Mouse (Mus musculus) liver, adult 2 months (tissue): ENCODE measurements around the gene Bsnd. TPM values are rescaled to one million over a fixed set of nuclear protein-coding genes. Genes with fewer than 3 reads are reported as not detected.

Experiments used
- DNase-seq: peaks from one replicate; pipeline ENCODE4 v3.0.0-alpha.2; 2011; ENCODE audit warnings: low read depth, low spot score; ENCODE audit errors: extremely low read depth
- H3K27ac ChIP-seq: fragments of 200-500 bp; replicated peaks from 2 replicates; pipeline ENCODE4 v1.5.1; 2012; ENCODE audit warnings: low read depth, mild to moderate bottlenecking, control low read depth, inconsistent platforms, low read length; ENCODE audit not compliant: insufficient read depth
- H3K27me3 ChIP-seq: fragments of 200-500 bp; 2 replicates; pipeline ENCODE4 v1.6.1; 2012; ENCODE audit warnings: mild to moderate bottlenecking, moderate library complexity, low read length, inconsistent platforms; ENCODE audit not compliant: control insufficient read depth, insufficient read depth
- H3K36me3 ChIP-seq: fragments of 200-500 bp; 2 replicates; pipeline ENCODE4 v1.6.1; 2012; ENCODE audit warnings: low read length, inconsistent platforms; ENCODE audit not compliant: control insufficient read depth, insufficient read depth
- H3K4me1 ChIP-seq: fragments of 200-500 bp; 2 replicates; pipeline ENCODE4 v1.6.1; 2011; ENCODE audit warnings: low read length; ENCODE audit not compliant: control insufficient read depth, insufficient read depth
- H3K4me3 ChIP-seq: fragments of 200-500 bp; 2 replicates; pipeline ENCODE4 v1.5.1; 2011; ENCODE audit warnings: low read depth, mild to moderate bottlenecking, control low read depth, low read length, moderate library complexity; ENCODE audit not compliant: insufficient read depth
- H3K79me2 ChIP-seq: fragments of 200-500 bp; 2 replicates; pipeline ENCODE4 v1.6.1; 2012; ENCODE audit warnings: inconsistent platforms, mild to moderate bottlenecking, low read length, moderate library complexity; ENCODE audit not compliant: control insufficient read depth, insufficient read depth
- H3K9ac ChIP-seq: fragments of 200-500 bp; 2 replicates; pipeline ENCODE4 v1.6.1; 2012; ENCODE audit warnings: low read depth, mild to moderate bottlenecking, control low read depth, inconsistent platforms, low read length
- CTCF ChIP-seq: fragments of 200-500 bp; IDR thresholded peaks from 2 replicates; pipeline ENCODE4 v1.5.1; 2011; ENCODE audit warnings: low read depth, low read length, control low read depth
- POLR2A ChIP-seq: fragments of 200-500 bp; IDR thresholded peaks from 2 replicates; pipeline ENCODE4 v1.6.1; 2011; ENCODE audit warnings: low read length, control low read depth; ENCODE audit not compliant: insufficient read depth; ENCODE audit errors: extremely low read depth
- WGBS: fragments of 180-500 bp; shearing (Covaris S2); methylation state at CpG from one replicate; pipeline ENCODE4 v1.1.7; 2018; 5-methylcytosine and 5-hydroxymethylcytosine counted together
- polyA plus RNA-seq: library from polyadenylated mRNA; depleted of rRNA; stranded (reverse); fragments of >200 nt; gene quantifications from 2 replicates; pipeline ENCODE4 v1.2.3, GENCODE M21; 2012; rRNA removed
- total RNA-seq: library from RNA; depleted of rRNA; stranded (reverse); fragments of >200 nt; gene quantifications from 2 replicates; pipeline ENCODE4 v1.2.3, GENCODE M21; 2014; rRNA removed

Bsnd gene
- total RNA-seq (not detected in 2 replicates), polyA plus RNA-seq (not detected in 2 replicates)

DNA sequence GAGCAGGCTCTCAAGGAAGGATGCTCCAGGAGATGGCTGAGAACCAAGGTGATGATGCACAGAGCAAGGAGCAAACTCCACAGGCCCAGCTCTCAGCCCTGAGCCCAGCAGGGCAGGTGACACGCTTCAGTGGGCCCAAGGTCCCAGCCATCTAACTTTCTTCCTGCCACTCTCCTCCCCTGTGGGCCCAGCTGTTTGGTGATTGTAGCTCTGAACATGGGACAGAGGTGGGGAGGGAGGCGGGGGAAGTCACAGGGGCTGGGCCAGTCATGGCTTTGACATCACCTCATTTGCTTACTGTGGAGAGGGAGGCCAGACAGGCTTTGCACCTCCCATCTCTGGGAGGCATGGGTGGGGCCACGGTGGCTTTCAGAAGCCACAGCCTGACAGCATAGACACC lies at the start of gene Bsnd:
TSS of gene Bsnd (minus strand) at position 168 of the 400 bp plus-strand sequence.
- 54% methylated on average over 3 of the region's 3 CpGs for WGBS
- Histone ChIP-seq H3K79me2 (no peaks in the 10 kb centered on the region), H3K27ac (no peak within 1 kb of the TSS), H3K4me1 (no peaks in the 10 kb centered on the region), H3K36me3 (no peaks in the 10 kb centered on the region), H3K4me3 (no peak within 1 kb of the TSS), H3K27me3 (no peaks in the 10 kb centered on the region), H3K9ac (no peak within 1 kb of the TSS)
- DNase-seq = no peak
- TF ChIP-seq CTCF (no peak), POLR2A (no peak)

DNA sequence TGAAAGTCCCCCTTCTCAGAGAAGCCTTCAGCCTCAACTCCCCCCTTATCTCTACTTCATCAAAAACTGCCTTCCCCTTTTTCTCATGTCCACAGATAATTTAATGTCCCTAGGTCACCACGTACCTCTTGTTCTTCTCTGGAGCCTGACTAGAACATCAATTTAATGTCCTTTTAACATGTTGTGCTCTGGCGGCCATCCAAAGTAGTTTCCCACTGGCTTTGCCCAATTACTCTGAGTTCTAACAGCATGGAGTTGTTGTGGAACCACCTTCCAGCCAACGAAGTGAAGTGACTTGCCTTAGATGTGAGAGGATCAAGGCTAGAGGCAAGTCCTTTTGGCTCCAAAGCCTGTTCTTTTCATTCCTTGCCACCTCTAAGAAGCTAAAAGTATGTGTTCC lies 49.4 kb upstream of the Bsnd start:
- Histone ChIP-seq H3K9ac (no peak overlapping the region), H3K4me1 (peaks cover 20% of the 10 kb centered on the region; the same call in 1 of the 2 replicates), H3K27ac (no peak overlapping the region), H3K36me3 (no peaks in the 10 kb centered on the region), H3K79me2 (no peaks in the 10 kb centered on the region), H3K27me3 (no peaks in the 10 kb centered on the region), H3K4me3 (no peak overlapping the region)
- TF ChIP-seq POLR2A = no peak
- WGBS = 46% methylated on average over 3 of the region's 3 CpGs
- no peak for DNase-seq

DNA sequence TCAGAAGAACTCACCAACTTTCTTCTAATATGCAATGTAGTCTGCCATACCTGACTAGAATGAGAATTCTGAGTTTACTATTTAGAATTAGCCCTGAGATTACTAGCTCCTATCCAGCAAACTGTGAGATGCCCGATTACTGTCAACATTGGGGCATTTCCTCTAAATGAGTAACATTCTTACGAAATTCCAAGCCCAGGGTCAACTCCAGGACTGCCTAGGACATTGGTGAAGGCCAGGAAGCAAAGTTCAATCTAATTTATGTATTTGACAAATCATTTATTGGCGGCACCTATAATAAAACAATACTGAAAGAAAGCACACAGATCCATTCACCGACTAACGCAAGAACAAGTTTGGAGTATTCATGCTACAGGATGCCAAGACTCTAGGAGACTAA lies 47.7 kb upstream of the Bsnd start:
- Histone ChIP-seq H3K9ac (no peak overlapping the region), H3K4me3 (no peak overlapping the region), H3K36me3 (no peaks in the 10 kb centered on the region), H3K79me2 (no peaks in the 10 kb centered on the region), H3K27me3 (no peaks in the 10 kb centered on the region), H3K4me1 (peaks cover 12% of the 10 kb centered on the region; the same call in 1 of the 2 replicates), H3K27ac (peak overlapping the region; percentile 16; the same call in 1 of the 2 replicates)
- 31% methylated on average over 5 of the region's 5 CpGs for WGBS
- DNase-seq = peak; percentile 92
- TF ChIP-seq CTCF (no peak), POLR2A (no peak)

DNA sequence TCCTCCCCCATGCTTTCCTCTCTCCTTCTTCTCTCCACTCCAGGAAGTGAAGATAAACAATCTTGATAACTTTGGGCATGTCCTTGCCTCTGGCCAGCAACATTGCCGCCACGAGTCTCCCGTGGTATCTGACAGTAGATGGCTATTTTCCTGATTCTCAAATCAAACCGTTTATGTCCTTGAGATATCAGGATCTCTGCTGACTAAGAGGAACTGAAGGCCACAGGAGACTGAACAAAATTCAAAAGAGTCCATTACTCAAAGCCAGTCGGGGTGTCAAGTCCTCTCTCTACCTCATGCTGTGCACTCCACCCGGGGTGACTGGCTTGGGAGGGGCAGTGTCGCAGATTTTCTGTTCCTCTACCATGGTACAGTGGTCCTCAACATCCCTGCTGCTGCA lies 42.2 kb upstream of the Bsnd start:
- DNase-seq = no peak
- no peak overlapping the region for H3K4me3 ChIP-seq
- H3K9ac ChIP-seq = no peak overlapping the region
- H3K36me3 ChIP-seq = no peaks in the 10 kb centered on the region
- H3K4me1 ChIP-seq = peaks cover 5% of the 10 kb centered on the region
- WGBS = 70% methylated on average over 7 of the region's 7 CpGs
- H3K79me2 ChIP-seq = no peaks in the 10 kb centered on the region
- TF ChIP-seq CTCF (no peak), POLR2A (no peak)
- no peak overlapping the region for H3K27ac ChIP-seq
- no peaks in the 10 kb centered on the region for H3K27me3 ChIP-seq

DNA sequence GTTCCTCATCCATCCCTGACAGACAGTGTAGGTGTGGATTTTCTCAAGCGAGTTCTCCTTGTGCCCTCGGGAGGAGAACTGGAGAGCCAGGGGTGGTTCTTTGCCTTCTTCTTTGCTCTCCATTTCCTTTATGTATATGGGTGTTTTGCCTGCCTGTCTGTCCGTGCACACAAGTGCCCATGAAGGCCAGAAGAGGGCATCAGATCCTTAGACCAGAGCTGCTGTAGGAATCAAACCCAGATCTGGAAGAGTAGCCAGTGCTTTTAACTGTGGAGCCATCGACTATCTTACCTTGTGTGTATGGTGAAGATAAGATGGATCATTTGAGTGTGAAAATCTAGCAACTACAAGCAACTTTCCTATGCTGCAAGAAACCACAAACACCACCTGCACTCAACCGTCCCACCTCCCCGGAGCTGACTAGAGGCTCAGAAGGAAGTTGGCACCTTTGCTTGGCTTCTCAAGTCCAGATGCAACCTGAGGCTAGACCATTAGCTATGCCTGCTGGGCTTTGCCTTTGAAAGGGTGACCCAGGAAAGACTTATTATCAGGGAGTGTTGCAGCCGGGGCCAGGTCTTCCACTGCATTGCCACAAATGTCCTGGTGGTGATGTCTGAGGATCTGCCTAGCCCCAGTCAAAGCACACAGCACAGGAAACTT lies 41.5 kb upstream of the Bsnd start:
- Histone ChIP-seq H3K36me3 (no peaks in the 10 kb centered on the region), H3K79me2 (no peaks in the 10 kb centered on the region), H3K27ac (no peak overlapping the region), H3K9ac (no peak overlapping the region), H3K4me1 (peaks cover 9% of the 10 kb centered on the region), H3K27me3 (no peaks in the 10 kb centered on the region), H3K4me3 (no peak overlapping the region)
- DNase-seq = peak; percentile 72
- WGBS = 37% methylated on average over 7 of the region's 7 CpGs
- peak; percentile 67 for TF ChIP-seq CTCF
- TF ChIP-seq POLR2A = no peak

DNA sequence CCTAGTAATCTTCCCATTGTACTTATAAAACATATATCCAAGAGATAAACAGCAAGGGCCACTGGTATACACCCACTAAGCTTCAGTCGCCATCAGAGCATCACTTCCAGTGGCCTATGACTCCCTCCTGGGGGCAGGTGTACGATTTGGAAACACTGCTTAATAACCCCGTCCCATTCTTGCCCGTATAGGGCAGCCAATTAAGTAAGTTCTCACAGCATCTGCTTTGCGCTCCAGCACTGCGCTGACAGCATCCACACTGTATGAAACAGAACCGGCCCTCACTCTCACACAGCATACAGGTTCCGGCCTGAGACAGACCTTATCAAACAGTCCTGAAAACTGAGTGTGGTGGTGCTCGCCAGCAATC lies 38.0 kb upstream of the Bsnd start:
- no peak overlapping the region for H3K9ac ChIP-seq
- no peak overlapping the region for H3K27ac ChIP-seq
- H3K4me3 ChIP-seq = no peak overlapping the region
- H3K36me3 ChIP-seq = no peaks in the 10 kb centered on the region
- 77% methylated on average over 9 of the region's 9 CpGs for WGBS
- TF ChIP-seq CTCF (no peak; the same call in 1 of the 2 replicates), POLR2A (no peak)
- peaks cover 9% of the 10 kb centered on the region for H3K4me1 ChIP-seq
- DNase-seq = no peak
- H3K79me2 ChIP-seq = no peaks in the 10 kb centered on the region
- H3K27me3 ChIP-seq = no peaks in the 10 kb centered on the region
